Mouse (Mus musculus) hindbrain, embryonic 10.5 days (tissue): ENCODE data around the gene Styx. TPM values are rescaled to one million over a fixed set of nuclear protein-coding genes. Genes with fewer than 3 reads are reported as not detected.

Experiments used
- DNase-seq: peaks from one replicate; pipeline ENCODE4 v3.0.0-alpha.2; 2017; ENCODE audit warnings: low spot score
- H3K27ac ChIP-seq: fragments of 300-500 bp; sonication (generic); 2 replicates; pipeline ENCODE4 v1.5.1; 2016; ENCODE audit warnings: mild to moderate bottlenecking, moderate library complexity
- H3K27me3 ChIP-seq: fragments of 300-500 bp; sonication (generic); 2 replicates; pipeline ENCODE4 v1.6.1; 2016; ENCODE audit warnings: mild to moderate bottlenecking; ENCODE audit not compliant: poor library complexity, insufficient read depth, severe bottlenecking
- H3K36me3 ChIP-seq: fragments of 300-500 bp; sonication (generic); 2 replicates; pipeline ENCODE4 v1.6.1; 2016; ENCODE audit warnings: mild to moderate bottlenecking, moderate library complexity
- H3K4me1 ChIP-seq: fragments of 300-500 bp; sonication (generic); replicated peaks from 2 replicates; pipeline ENCODE4 v1.6.1; 2016; ENCODE audit warnings: mild to moderate bottlenecking
- H3K4me3 ChIP-seq: fragments of 300-500 bp; sonication (generic); 2 replicates; pipeline ENCODE4 v1.5.1; 2016; ENCODE audit warnings: mild to moderate bottlenecking, moderate library complexity
- H3K9me3 ChIP-seq: fragments of 300-500 bp; sonication (generic); 2 replicates; pipeline ENCODE4 v1.6.1; 2016; ENCODE audit warnings: mild to moderate bottlenecking, moderate library complexity
- WGBS: fragments of 180-500 bp; shearing (Covaris S2); methylation state at CpG from one replicate; pipeline ENCODE4 v1.1.7; 2016; 5-methylcytosine and 5-hydroxymethylcytosine counted together
- polyA plus RNA-seq: library from polyadenylated mRNA; unstranded; fragments of >200 nt; fragmentation: Nextera tagmentation; extraction: Ambion mirVana; gene quantifications from 2 replicates; pipeline ENCODE4 v1.2.1, GENCODE M21; 2016

Gene Styx
- polyA plus RNA-seq, 1 experiment from 2014 or later = 30.6 TPM

DNA sequence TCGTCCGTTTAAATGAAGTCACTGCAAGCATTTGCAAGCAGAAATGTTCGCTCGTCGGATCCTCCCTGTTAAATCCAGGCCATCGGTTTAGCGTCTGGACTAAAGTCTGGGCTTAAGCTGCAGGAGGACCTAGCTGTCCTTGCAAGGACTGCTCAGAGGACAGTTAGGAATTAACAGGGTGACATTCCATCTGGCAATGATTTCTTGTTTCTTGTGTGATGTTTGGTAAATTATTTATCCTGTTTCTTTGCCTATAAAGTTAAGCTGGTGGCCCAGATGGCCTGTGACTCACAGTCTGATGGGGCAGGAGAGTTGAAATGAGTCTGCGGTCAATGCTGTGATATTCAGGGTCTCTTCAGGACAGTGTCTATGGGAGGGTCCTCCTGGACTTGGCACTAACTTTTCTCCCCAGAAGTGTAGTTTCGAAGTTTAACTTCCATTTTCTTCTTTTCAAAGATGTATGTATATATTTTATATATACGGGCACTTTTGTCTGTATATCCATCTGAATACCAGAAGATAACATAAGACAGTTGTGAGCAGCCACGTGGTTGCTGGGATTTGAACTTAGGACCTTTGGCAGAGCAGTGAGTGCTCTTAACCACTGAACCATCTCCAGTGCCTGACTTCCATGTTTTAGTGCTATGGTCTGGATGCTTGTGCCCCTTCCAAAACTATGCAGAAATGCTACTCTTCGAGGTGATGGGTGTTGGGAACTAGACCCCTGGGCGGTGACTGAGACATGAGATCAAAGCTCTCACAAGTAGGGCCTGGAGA, 79.4 kb downstream of the Styx start:
- Histone ChIP-seq H3K27me3 (no peaks in the 10 kb centered on the region), H3K36me3 (no peaks in the 10 kb centered on the region), H3K9me3 (peaks cover 18% of the 10 kb centered on the region), H3K27ac (no peak overlapping the region), H3K4me1 (no peaks in the 10 kb centered on the region), H3K4me3 (no peak overlapping the region)
- DNase-seq = no peak
- 90% methylated on average over 13 of the region's 13 CpGs for WGBS

DNA sequence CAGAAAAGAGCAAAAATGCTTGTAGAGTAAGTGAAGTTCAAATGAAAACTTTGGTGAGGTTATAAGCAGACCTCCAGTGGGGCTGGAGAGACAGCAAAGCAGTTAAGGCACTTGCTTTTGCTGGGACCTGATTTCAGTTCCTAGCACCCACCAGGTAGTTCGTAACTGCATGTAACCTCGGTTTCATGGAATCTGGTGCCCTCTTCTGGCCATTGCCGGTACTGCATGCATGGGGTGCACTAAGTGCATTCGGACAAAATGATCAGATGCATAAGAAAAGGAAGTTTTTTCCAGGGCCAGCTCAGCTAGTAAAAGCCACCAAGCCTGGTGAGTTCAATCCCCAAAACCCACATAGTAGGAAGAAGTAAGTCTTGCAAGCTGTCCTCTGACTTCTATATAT, 81.1 kb downstream of the Styx start:
- no peak overlapping the region for H3K4me3 ChIP-seq
- 70% methylated on average over 4 of the region's 4 CpGs for WGBS
- H3K27ac ChIP-seq = no peak overlapping the region
- DNase-seq = no peak
- no peaks in the 10 kb centered on the region for H3K4me1 ChIP-seq
- H3K36me3 ChIP-seq = no peaks in the 10 kb centered on the region
- no peaks in the 10 kb centered on the region for H3K27me3 ChIP-seq
- peaks cover 14% of the 10 kb centered on the region for H3K9me3 ChIP-seq

DNA sequence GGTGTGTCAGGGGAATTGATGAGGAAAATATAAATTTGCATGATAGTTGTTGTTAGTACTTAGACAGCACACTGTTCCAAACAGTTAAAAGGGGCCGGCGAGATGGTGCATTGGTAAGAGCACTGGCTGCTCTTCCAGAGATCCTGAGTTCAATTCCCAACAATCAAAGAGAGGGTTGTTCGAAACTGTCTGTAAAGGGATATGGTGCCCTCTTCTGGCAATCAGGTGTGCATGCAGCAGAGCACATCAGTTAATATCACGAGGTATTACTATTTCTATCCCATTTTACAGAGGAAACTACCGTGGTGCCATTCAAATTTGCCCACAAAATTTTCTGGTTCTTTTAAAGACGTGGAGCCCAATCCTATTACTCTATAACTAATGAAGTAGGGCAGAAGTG, 83.3 kb downstream of the Styx start:
- WGBS = 72% methylated on average over 6 of the region's 6 CpGs
- no peaks in the 10 kb centered on the region for H3K36me3 ChIP-seq
- DNase-seq = no peak
- H3K27me3 ChIP-seq = no peaks in the 10 kb centered on the region
- no peak overlapping the region for H3K27ac ChIP-seq
- peaks cover 14% of the 10 kb centered on the region for H3K9me3 ChIP-seq
- H3K4me1 ChIP-seq = peaks cover 5% of the 10 kb centered on the region; the same call in 1 of the 2 replicates
- no peak overlapping the region for H3K4me3 ChIP-seq

DNA sequence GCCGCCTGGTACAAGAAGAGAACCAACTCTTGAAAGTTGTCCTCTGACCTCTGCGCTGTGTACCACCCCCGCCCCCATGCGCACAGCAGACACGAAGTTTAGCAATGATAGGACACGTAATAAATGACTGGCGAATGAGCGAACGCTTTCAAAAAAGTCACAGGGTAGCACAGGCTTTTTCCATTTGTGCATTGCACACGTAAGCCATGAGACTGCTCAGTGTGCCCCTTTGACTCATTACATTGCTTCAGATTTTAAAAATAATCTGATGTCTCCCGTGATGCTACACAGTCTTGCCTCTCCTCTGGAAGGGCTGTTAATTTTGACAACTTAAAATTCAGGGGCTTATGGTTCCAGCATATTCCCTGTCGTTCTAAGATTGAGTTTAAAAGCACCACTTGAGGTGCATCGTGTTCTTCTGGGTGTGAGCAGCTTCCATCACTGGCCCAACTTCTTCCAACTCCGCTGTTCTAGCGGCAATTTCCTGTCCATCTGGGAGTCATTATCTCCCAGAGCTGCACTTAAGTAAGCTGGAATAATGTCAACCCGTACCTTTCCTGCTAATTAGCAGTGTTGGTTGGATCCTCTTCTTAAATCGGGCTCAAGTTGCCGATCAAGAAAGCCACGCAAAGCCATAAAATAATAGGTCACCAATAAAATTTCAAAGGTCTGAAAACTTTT, 87.5 kb downstream of the Styx start:
- no peaks in the 10 kb centered on the region for H3K27me3 ChIP-seq
- WGBS = 80% methylated on average over 19 of the region's 19 CpGs

DNA sequence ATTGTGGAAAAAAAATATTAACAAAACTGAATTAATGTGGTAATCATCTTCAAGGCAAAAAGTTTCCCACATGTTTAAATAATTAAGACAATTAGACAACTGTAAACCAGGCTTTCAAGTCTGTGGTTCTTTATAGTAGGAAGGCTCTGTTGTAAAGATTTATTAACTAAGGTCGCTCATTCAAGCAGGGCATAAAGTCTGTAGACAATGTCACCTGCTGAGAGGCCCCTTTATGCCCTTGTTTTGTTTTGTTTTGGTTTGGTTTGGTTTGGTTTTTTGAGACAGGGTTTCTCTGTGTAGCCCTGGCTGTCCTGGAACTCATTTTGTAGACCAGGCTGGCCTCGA, 88.0 kb downstream of the Styx start:
- no peaks in the 10 kb centered on the region for H3K36me3 ChIP-seq
- H3K27me3 ChIP-seq = no peaks in the 10 kb centered on the region
- H3K4me3 ChIP-seq = no peak overlapping the region
- peaks cover 16% of the 10 kb centered on the region for H3K4me1 ChIP-seq
- no peak for DNase-seq
- WGBS = 76% methylated on average over 2 of the region's 2 CpGs
- H3K9me3 ChIP-seq = no peaks in the 10 kb centered on the region
- H3K27ac ChIP-seq = no peak overlapping the region

More for the DNA sequence above, 87.5 kb downstream of the Styx start:
- H3K9me3 ChIP-seq = no peaks in the 10 kb centered on the region
- DNase-seq = no peak
- H3K36me3 ChIP-seq = no peaks in the 10 kb centered on the region
- H3K4me3 ChIP-seq = no peak overlapping the region
- H3K27ac ChIP-seq = 0 out of 2 replicates have a peak overlapping the region, but pooled peaks have one; percentile 0
- H3K4me1 ChIP-seq = peaks cover 16% of the 10 kb centered on the region

DNA sequence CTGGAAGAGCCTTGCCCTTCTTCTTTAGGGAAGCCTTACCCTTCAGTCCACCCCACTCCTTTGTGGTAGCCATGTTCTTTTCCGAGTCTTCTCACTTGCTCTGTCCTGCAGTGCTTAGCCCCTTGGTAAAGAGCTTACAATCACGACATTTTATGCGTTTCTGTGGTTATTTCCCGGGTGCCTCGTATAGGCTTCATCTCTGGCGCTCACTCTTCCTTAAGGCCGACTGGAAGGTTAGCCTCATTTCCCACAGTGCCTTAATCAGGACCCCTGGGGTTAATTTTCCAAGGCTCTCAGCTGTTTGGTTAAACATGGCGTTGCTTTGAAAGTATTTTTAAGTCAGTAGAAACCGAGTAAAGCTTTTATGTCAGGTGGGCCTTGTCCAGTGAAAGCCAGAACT, 88.5 kb downstream of the Styx start:
- Histone ChIP-seq H3K4me3 (no peak overlapping the region), H3K4me1 (peaks cover 17% of the 10 kb centered on the region), H3K9me3 (no peaks in the 10 kb centered on the region), H3K27me3 (no peaks in the 10 kb centered on the region), H3K27ac (no peak overlapping the region), H3K36me3 (no peaks in the 10 kb centered on the region)
- DNase-seq = no peak
- WGBS = 83% methylated on average over 9 of the region's 9 CpGs

DNA sequence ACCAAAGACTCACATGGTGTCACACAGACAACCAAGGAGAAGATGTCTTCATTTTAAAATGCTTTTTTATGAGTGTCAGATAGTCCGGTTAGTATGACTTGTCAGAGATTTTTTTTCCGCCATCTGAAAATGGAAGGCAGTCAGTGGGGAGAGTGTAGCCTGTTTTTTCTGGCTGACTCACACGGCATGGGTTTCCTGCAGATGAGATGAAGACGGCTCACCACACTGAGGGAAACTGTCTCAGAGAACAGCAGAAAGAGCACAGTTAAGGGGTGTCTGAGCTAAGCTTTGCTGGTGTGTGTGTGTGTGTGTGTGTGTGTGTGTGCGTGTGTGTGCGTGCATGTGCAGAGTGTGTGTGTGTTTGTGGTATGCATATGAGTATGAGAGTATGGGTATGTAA, 90.4 kb downstream of the Styx start:
- Histone ChIP-seq H3K36me3 (no peaks in the 10 kb centered on the region), H3K27me3 (no peaks in the 10 kb centered on the region), H3K4me3 (no peak overlapping the region), H3K27ac (no peak overlapping the region), H3K4me1 (peaks cover 32% of the 10 kb centered on the region), H3K9me3 (no peaks in the 10 kb centered on the region)
- 79% methylated on average over 6 of the region's 6 CpGs for WGBS
- no peak for DNase-seq

DNA sequence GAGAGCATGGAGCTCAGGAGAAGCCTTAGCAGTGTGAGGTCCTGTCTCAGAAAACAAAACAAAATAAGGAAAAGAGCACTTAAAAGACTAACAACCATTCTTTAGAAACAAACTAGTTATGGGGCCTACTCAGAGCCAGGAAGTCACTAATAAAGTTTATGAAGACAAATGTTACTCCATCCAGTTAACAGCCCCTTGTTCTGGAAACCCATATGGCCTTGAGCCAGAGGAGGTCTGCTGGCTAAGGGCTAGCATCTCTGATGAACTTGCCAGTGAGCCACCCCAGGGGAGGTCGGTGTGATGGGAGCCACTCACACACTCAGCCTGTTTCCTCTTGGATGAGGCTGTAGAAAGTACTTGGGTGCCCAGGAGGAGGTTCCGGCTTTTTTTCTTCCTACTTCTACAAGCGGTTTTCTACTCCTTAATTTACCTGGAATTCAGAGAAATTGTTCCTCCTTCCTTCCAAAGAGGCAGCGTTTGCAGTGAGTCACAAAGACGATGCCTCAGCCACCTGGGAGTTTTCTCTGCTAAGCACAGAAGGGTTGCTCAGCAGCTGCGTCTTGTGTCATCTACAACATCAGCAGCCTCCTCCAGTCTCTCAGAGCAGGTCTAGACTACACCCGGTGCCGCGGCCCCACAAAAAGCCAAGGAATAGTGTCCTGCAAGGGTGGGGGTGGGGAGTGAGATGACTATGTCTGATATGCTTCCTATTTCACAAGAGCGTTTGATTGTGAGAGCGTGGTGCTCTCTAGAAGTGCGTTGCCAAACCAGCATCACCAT, 92.1 kb downstream of the Styx start:
- peak overlapping the region; percentile 23; the same call in 1 of the 2 replicates for H3K27ac ChIP-seq
- DNase-seq = no peak
- no peak overlapping the region for H3K4me3 ChIP-seq
- no peaks in the 10 kb centered on the region for H3K9me3 ChIP-seq
- H3K4me1 ChIP-seq = peaks cover 42% of the 10 kb centered on the region
- no peaks in the 10 kb centered on the region for H3K36me3 ChIP-seq
- no peaks in the 10 kb centered on the region for H3K27me3 ChIP-seq
- WGBS = 77% methylated on average over 12 of the region's 12 CpGs

DNA sequence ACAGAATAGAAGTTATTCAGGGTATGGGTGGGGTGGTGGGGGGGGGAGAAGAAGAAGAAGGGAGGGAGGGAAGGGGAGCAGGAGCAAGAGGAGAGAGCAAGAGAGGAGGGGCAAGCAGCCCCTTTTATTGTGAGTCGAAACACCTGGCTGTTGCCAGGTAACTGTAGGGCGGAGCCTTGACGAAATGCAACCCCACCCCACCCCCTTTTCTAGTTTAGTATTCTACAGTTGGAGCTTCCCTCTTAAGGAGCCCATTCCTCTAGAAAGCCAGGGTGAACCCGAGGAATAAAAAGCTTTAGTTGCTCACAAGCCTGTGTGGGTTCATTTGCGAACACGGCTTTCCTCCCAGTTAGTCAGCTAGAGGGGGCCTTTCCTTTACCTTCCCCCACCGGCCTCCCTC, 94.0 kb downstream of the Styx start:
- DNase-seq = no peak
- 0 out of 2 replicates have a peak overlapping the region, but pooled peaks have one; percentile 42 for H3K27ac ChIP-seq
- H3K4me3 ChIP-seq = no peak overlapping the region
- WGBS = 50% methylated on average over 7 of the region's 7 CpGs
- no peaks in the 10 kb centered on the region for H3K36me3 ChIP-seq
- H3K4me1 ChIP-seq = peaks cover 38% of the 10 kb centered on the region
- no peaks in the 10 kb centered on the region for H3K27me3 ChIP-seq
- H3K9me3 ChIP-seq = no peaks in the 10 kb centered on the region

DNA sequence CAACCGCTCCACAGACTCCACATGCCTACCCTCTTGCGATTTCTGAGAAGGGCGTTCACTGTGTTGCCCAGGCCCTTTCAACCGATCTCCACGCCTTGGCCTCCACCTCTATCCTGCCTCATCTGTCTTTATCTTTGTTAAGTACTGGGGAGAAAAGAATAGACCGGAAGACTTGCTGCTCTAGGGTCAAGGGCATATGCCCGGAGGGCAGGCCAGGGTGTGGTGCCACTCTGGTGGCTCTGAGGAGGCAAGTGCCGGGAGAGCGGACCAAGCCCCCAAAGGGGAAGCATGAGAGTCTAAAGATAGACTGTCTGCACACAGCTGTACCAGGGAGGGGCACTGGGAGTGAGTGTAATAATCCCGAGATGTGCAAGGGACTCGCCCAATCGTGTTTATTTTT, 94.6 kb downstream of the Styx start:
- no peaks in the 10 kb centered on the region for H3K36me3 ChIP-seq
- no peak for DNase-seq
- WGBS = 58% methylated on average over 12 of the region's 12 CpGs
- H3K9me3 ChIP-seq = no peaks in the 10 kb centered on the region
- peak overlapping the region; percentile 42; the same call in 1 of the 2 replicates for H3K27ac ChIP-seq
- H3K4me3 ChIP-seq = no peak overlapping the region
- H3K4me1 ChIP-seq = peaks cover 38% of the 10 kb centered on the region
- no peaks in the 10 kb centered on the region for H3K27me3 ChIP-seq

DNA sequence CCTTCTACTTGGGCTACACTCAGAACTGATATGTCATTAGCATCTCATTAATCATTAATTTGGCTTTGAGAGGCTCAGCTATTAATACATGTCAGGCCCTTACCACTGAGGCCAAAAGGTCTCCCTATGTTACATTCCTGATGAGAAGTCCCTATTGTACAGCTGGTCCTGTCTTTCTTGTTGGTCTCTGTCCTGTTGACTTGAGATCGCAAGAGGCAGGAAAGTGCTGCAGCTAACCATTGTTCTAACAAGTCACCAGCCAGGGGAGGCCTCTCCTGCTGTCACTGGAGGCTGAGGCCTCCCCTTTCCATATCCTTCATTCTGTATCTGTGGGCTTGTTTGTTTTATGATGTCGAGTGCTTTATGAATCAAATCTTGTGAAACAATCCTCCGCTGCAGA, 95.9 kb downstream of the Styx start:
- Histone ChIP-seq H3K4me3 (no peak overlapping the region), H3K9me3 (no peaks in the 10 kb centered on the region), H3K4me1 (peaks cover 48% of the 10 kb centered on the region), H3K36me3 (no peaks in the 10 kb centered on the region), H3K27me3 (no peaks in the 10 kb centered on the region), H3K27ac (0 out of 2 replicates have a peak overlapping the region, but pooled peaks have one; percentile 8)
- WGBS = 53% methylated on average over 3 of the region's 3 CpGs
- DNase-seq = no peak

DNA sequence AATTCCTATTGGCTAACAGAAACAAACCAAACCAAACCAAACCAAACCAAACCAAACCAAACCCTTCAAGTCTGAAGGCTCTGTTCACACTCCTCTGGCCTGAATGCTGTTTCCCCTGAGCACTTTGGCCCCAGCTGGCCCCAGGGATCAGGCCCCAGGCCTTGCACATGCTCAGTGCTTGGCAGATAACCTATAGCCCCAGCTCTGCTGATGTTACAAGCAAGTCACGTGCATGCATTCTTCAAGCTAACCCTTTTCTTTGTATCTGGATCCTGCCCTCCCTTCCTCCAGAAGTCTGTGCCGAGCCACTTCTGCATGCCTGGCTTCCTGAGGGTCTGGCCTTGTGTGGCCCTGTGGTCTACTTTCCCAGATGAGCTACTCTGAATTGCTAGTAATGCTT, 100.2 kb downstream of the Styx start:
- no peaks in the 10 kb centered on the region for H3K36me3 ChIP-seq
- H3K27me3 ChIP-seq = no peaks in the 10 kb centered on the region
- H3K4me3 ChIP-seq = no peak overlapping the region
- WGBS = 15% methylated on average over 2 of the region's 2 CpGs
- peak overlapping the region; percentile 66 for H3K27ac ChIP-seq
- peak; percentile 53 for DNase-seq
- peaks cover 58% of the 10 kb centered on the region for H3K4me1 ChIP-seq
- H3K9me3 ChIP-seq = no peaks in the 10 kb centered on the region

DNA sequence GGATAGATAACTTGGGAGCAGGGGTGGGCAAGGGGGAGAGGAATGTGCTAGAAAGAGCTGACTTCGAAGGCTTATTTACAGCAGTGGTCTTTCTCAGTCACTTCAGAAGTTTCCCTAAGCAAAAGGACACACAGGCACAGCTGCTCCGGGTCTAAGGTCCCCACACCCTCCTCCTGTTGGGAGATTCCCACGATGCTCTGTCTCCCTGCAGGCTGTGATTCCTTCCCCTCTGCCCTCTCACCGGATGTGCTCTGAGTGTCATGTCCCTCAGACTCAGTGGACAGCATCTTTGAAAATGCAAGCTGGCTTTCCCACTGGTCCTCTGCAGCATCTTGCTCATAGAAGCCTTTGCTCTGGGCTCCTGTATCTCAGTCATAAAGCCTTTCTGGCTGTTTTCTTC, 101.3 kb downstream of the Styx start:
- no peaks in the 10 kb centered on the region for H3K36me3 ChIP-seq
- 52% methylated on average over 4 of the region's 4 CpGs for WGBS
- H3K27me3 ChIP-seq = no peaks in the 10 kb centered on the region
- peak overlapping the region; percentile 56 for H3K27ac ChIP-seq
- no peaks in the 10 kb centered on the region for H3K9me3 ChIP-seq
- H3K4me1 ChIP-seq = peaks cover 57% of the 10 kb centered on the region
- H3K4me3 ChIP-seq = no peak overlapping the region
- DNase-seq = no peak
